Mouse (Mus musculus): ENCODE measurements at regions not wholly inside any gene's neighbourhood (a gene's known extent, or its start where the extent isn't known, plus 50 kb on each side); places are given as distances from the start of the nearest gene placed in this dataset.

- WGBS: 87% methylated on average over 2 of the region's 2 CpGs
These were observed 184.8 kb upstream of the Meox2 start for GRCm38 (mm10) chr12:36923558-36923957.

DNA sequence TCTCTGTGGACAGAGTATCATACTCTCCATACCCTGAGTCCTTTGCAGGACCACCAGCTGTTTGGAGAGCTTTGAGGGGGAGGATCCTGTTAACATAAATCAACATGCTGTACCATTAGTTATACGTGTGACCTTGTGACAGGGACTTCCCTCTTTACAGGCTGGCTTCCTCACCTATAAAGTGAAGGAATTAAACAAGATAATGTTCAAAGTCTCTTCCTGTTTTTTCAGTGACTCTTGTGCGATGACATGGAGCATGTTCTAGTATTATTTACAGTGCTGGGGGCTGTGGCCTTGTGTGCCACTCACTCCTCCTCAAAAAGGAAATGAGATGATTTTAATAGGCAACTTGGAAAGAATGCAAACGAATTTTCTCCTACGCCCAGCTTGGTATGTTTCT is 182.1 kb upstream of the Meox2 start:
- no peak for TF ChIP-seq CTCF (IDR thresholded peaks at IDR 0.05; ENCODE audit: low read depth)
- Histone ChIP-seq H3K9me3 (ENCODE audit: low read depth, low read length) (no peaks in the 10 kb centered on the region), H3K36me3 (ENCODE audit: insufficient read depth) (no peaks in the 10 kb centered on the region), H3K4me1 (ENCODE audit: insufficient read depth) (no peaks in the 10 kb centered on the region), H3K4me3 (ENCODE audit: low read depth, low read length) (no peak overlapping the region), H3K27ac (ENCODE audit: low read depth) (no peak overlapping the region), H3K27me3 (ENCODE audit: insufficient read depth, low read length) (no peaks in the 10 kb centered on the region), H3K4me2 (no peak overlapping the region), H3K9ac (no peak overlapping the region)
- WGBS: 30% methylated on average over 4 of the region's 4 CpGs
- ATAC-seq (ENCODE audit: insufficient read depth): peak; percentile 74; the same call in 1 of the 2 replicates
- peak; percentile 51 for DNase-seq

More at GRCm38 (mm10) chr12:36923558-36923957, 184.8 kb upstream of the Meox2 start:
- no peak overlapping the region for H3K27ac ChIP-seq (ENCODE audit: low read depth)
- no peak overlapping the region for H3K4me2 ChIP-seq
- H3K9me3 ChIP-seq (ENCODE audit: low read depth, low read length): no peaks in the 10 kb centered on the region
- no peaks in the 10 kb centered on the region for H3K4me1 ChIP-seq (ENCODE audit: insufficient read depth)
- no peaks in the 10 kb centered on the region for H3K36me3 ChIP-seq (ENCODE audit: insufficient read depth)
- H3K27me3 ChIP-seq (ENCODE audit: insufficient read depth, low read length): no peaks in the 10 kb centered on the region
- ATAC-seq (ENCODE audit: insufficient read depth): no peak
- no peak for DNase-seq
- TF ChIP-seq CTCF (IDR thresholded peaks at IDR 0.05; ENCODE audit: low read depth): no peak
- H3K4me3 ChIP-seq (ENCODE audit: low read depth, low read length): no peak overlapping the region
- no peak overlapping the region for H3K9ac ChIP-seq

DNA sequence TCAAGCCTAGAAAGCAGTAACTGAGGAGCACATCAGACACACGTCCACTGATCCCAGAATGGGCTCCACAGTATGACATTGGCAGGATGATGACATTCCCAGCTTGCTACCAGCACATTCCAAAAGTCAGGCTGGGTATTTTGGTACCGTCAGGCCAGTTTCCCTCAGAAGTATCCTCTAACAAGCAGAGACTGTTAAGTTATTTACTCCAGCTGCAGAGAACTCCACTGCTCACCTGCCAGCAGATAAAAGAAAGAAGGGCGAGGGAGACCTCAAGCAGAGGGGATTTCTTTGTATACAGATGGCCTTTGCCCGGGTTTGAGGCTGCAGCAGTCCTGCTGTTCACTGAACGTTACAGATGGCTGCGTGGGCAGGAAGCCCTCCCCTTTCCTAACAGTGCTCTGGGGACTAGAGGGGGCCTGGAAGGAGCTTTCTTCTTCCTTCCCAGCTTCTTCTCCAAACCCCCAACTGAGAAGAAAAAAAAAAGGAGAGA is 175.2 kb upstream of the Meox2 start:
- peak overlapping the region; percentile 22; the same call in 1 of the 2 replicates for H3K27ac ChIP-seq (ENCODE audit: low read depth)
- no peaks in the 10 kb centered on the region for H3K27me3 ChIP-seq (ENCODE audit: insufficient read depth, low read length)
- WGBS: 5% methylated on average over 6 of the region's 6 CpGs
- H3K9ac ChIP-seq: no peak overlapping the region
- peak; percentile 64 for DNase-seq
- peak; percentile 80 for ATAC-seq (ENCODE audit: insufficient read depth)
- H3K4me3 ChIP-seq (ENCODE audit: low read depth, low read length): no peak overlapping the region
- no peak for TF ChIP-seq CTCF (IDR thresholded peaks at IDR 0.05; ENCODE audit: low read depth)
- no peaks in the 10 kb centered on the region for H3K4me1 ChIP-seq (ENCODE audit: insufficient read depth)
- H3K9me3 ChIP-seq (ENCODE audit: low read depth, low read length): no peaks in the 10 kb centered on the region
- H3K4me2 ChIP-seq: no peak overlapping the region
- no peaks in the 10 kb centered on the region for H3K36me3 ChIP-seq (ENCODE audit: insufficient read depth)

DNA sequence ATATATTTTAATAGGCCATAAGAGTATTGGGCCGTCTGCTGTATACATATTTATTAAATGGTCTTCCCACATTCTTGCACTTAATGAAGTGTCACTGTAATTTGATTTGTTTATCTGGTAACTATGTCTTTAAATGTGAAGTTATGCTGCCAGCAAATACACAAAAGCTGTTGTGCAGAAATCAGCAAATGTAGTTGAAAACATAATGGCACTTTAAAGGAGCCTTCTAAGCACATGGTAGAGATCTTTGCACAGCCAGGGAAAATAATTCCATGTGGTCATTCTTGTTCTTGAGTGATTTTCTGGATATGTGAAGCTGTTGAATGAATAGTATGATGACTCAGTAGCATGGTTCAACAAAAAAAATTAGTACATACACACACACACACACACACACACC is 164.4 kb upstream of the Meox2 start:
- DNase-seq (peak; percentile 80), ATAC-seq (ENCODE audit: insufficient read depth) (peak; percentile 33; the same call in 1 of the 2 replicates)
- no peak overlapping the region for H3K4me3 ChIP-seq (ENCODE audit: low read depth, low read length)
- H3K4me2 ChIP-seq: no peak overlapping the region
- no peaks in the 10 kb centered on the region for H3K9me3 ChIP-seq (ENCODE audit: low read depth, low read length)
- no peak for TF ChIP-seq CTCF (IDR thresholded peaks at IDR 0.05; ENCODE audit: low read depth)
- no peak overlapping the region for H3K27ac ChIP-seq (ENCODE audit: low read depth)
- WGBS: 48% methylated on average over 1 of the region's 1 CpGs
- H3K36me3 ChIP-seq (ENCODE audit: insufficient read depth): no peaks in the 10 kb centered on the region
- H3K9ac ChIP-seq: no peak overlapping the region
- no peaks in the 10 kb centered on the region for H3K27me3 ChIP-seq (ENCODE audit: insufficient read depth, low read length)
- H3K4me1 ChIP-seq (ENCODE audit: insufficient read depth): peaks cover 4% of the 10 kb centered on the region; the same call in 1 of the 2 replicates

- Histone ChIP-seq H3K4me2 (no peak overlapping the region), H3K9ac (no peak overlapping the region), H3K4me3 (ENCODE audit: low read depth, low read length) (no peak overlapping the region), H3K4me1 (ENCODE audit: insufficient read depth) (peaks cover 4% of the 10 kb centered on the region; the same call in 1 of the 2 replicates), H3K27ac (ENCODE audit: low read depth) (peak overlapping the region; percentile 71), H3K27me3 (ENCODE audit: insufficient read depth, low read length) (no peaks in the 10 kb centered on the region), H3K36me3 (ENCODE audit: insufficient read depth) (no peaks in the 10 kb centered on the region), H3K9me3 (ENCODE audit: low read depth, low read length) (no peaks in the 10 kb centered on the region)
- peak; percentile 98 for DNase-seq
- 17% methylated on average over 1 of the region's 1 CpGs for WGBS
- peak; percentile 94 for ATAC-seq (ENCODE audit: insufficient read depth)
- no peak for TF ChIP-seq CTCF (IDR thresholded peaks at IDR 0.05; ENCODE audit: low read depth)
These were observed 162.4 kb upstream of the Meox2 start for GRCm38 (mm10) chr12:36945964-36946363.

GRCm38 (mm10) chr12:36947902-36948301 is 160.4 kb upstream of the Meox2 start:
- no peaks in the 10 kb centered on the region for H3K9me3 ChIP-seq (ENCODE audit: low read depth, low read length)
- no peak overlapping the region for H3K4me2 ChIP-seq
- peaks cover 4% of the 10 kb centered on the region; the same call in 1 of the 2 replicates for H3K4me1 ChIP-seq (ENCODE audit: insufficient read depth)
- TF ChIP-seq CTCF (IDR thresholded peaks at IDR 0.05; ENCODE audit: low read depth): no peak
- ATAC-seq (ENCODE audit: insufficient read depth) (no peak), DNase-seq (no peak)
- H3K27ac ChIP-seq (ENCODE audit: low read depth): no peak overlapping the region
- WGBS: 88% methylated on average over 3 of the region's 3 CpGs
- H3K36me3 ChIP-seq (ENCODE audit: insufficient read depth): no peaks in the 10 kb centered on the region
- no peak overlapping the region for H3K4me3 ChIP-seq (ENCODE audit: low read depth, low read length)
- no peak overlapping the region for H3K9ac ChIP-seq
- H3K27me3 ChIP-seq (ENCODE audit: insufficient read depth, low read length): no peaks in the 10 kb centered on the region

DNA sequence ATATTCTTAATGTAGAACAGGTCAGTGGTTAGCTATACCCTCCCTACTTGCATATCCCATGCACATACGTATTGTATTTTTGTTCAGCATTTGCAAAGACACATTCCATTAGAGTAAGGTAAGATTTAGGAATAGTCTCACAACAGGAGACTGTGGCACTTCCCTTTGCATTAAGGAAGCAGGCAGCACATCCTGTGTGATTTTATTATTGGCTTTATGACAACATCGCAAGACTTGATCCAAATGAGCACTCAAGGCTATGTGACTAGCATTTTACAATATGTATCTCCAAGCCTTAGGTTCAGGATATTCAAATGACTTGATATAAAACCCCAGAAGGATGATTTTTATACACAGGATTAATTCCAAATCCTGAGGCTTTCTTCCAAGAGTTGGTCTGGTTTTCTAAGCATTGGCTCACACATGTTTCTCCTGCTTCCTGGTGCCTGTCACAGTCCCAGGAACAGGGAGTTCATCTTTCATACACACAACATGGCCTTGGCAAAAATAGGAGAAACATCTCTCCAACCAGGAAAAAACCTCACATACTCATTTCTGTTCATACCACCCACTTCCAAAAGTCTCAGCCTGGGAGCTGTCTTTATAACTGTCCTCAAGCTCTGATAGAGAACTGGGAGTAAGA is 159.1 kb upstream of the Meox2 start:
- Histone ChIP-seq H3K9me3 (ENCODE audit: low read depth, low read length) (no peaks in the 10 kb centered on the region), H3K9ac (no peak overlapping the region), H3K27me3 (ENCODE audit: insufficient read depth, low read length) (no peaks in the 10 kb centered on the region), H3K4me2 (no peak overlapping the region), H3K36me3 (ENCODE audit: insufficient read depth) (no peaks in the 10 kb centered on the region), H3K4me1 (ENCODE audit: insufficient read depth) (peaks cover 4% of the 10 kb centered on the region; the same call in 1 of the 2 replicates), H3K4me3 (ENCODE audit: low read depth, low read length) (no peak overlapping the region), H3K27ac (ENCODE audit: low read depth) (no peak overlapping the region)
- 77% methylated on average over 2 of the region's 2 CpGs for WGBS
- no peak for ATAC-seq (ENCODE audit: insufficient read depth)
- TF ChIP-seq CTCF (IDR thresholded peaks at IDR 0.05; ENCODE audit: low read depth): no peak
- DNase-seq: peak; percentile 32
